Mouse (Mus musculus) heart, embryonic 10.5 days (tissue): ENCODE measurements around the gene Npw. TPM values are rescaled to one million over a fixed set of nuclear protein-coding genes. Genes with fewer than 3 reads are reported as not detected.

Experiments used
- DNase-seq: peaks from one replicate; pipeline ENCODE4 v3.0.0-alpha.2; 2017; ENCODE audit warnings: low spot score
- H3K27ac ChIP-seq: fragments of 300-500 bp; sonication (generic); 2 replicates; pipeline ENCODE4 v1.5.1; 2016; ENCODE audit warnings: mild to moderate bottlenecking
- H3K27me3 ChIP-seq: fragments of 300-500 bp; sonication (generic); 2 replicates; pipeline ENCODE4 v1.6.1; 2016; ENCODE audit warnings: mild to moderate bottlenecking; ENCODE audit not compliant: poor library complexity, insufficient read depth, severe bottlenecking
- H3K36me3 ChIP-seq: fragments of 300-500 bp; sonication (generic); 2 replicates; pipeline ENCODE4 v1.6.1; 2016; ENCODE audit warnings: mild to moderate bottlenecking, moderate library complexity
- H3K4me1 ChIP-seq: fragments of 300-500 bp; sonication (generic); 2 replicates; pipeline ENCODE4 v1.6.1; 2016; ENCODE audit warnings: mild to moderate bottlenecking
- H3K4me3 ChIP-seq: fragments of 300-500 bp; sonication (generic); 2 replicates; pipeline ENCODE4 v1.5.1; 2016; ENCODE audit warnings: mild to moderate bottlenecking, moderate library complexity
- H3K9me3 ChIP-seq: fragments of 300-500 bp; sonication (generic); 2 replicates; pipeline ENCODE4 v1.6.1; 2016; ENCODE audit warnings: mild to moderate bottlenecking, moderate library complexity
- WGBS: fragments of 180-500 bp; shearing (Covaris S2); methylation state at CpG from one replicate; pipeline ENCODE4 v1.1.7; 2016; 5-methylcytosine and 5-hydroxymethylcytosine counted together
- polyA plus RNA-seq: library from polyadenylated mRNA; unstranded; fragments of >200 nt; fragmentation: Nextera tagmentation; extraction: Ambion mirVana; gene quantifications from 2 replicates; pipeline ENCODE4 v1.2.1, GENCODE M21; 2016

Npw gene
- polyA plus RNA-seq, 1 experiment from 2014 or later: 0.28 TPM

DNA sequence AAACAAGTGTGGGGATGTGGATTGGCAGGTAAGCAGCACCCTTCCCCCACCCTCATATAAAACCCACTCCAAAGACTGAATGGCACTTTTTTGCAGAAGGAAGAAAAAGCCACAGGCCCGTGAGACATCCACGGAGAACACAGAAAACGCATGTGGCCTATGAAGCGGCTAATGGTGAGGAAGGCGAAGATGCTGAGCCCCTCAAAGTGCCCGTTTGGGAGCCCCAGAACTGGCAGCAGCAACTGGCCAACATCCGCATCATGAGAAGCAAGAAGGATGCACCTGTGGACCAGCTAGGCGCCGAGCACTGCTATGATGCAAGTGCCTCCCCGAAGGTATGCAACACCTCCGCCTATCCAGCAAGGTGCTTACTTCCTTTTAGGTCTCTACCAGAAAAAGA, 24.4 kb downstream of the Npw start:
- peaks cover 29% of the 10 kb centered on the region for H3K36me3 ChIP-seq
- no peak overlapping the region for H3K4me3 ChIP-seq
- DNase-seq: no peak
- H3K27me3 ChIP-seq: peaks cover 42% of the 10 kb centered on the region
- no peaks in the 10 kb centered on the region for H3K9me3 ChIP-seq
- H3K4me1 ChIP-seq: peaks cover 45% of the 10 kb centered on the region
- 95% methylated on average over 11 of the region's 11 CpGs for WGBS
- 0 out of 2 replicates have a peak overlapping the region, but pooled peaks have one; percentile 90 for H3K27ac ChIP-seq

DNA sequence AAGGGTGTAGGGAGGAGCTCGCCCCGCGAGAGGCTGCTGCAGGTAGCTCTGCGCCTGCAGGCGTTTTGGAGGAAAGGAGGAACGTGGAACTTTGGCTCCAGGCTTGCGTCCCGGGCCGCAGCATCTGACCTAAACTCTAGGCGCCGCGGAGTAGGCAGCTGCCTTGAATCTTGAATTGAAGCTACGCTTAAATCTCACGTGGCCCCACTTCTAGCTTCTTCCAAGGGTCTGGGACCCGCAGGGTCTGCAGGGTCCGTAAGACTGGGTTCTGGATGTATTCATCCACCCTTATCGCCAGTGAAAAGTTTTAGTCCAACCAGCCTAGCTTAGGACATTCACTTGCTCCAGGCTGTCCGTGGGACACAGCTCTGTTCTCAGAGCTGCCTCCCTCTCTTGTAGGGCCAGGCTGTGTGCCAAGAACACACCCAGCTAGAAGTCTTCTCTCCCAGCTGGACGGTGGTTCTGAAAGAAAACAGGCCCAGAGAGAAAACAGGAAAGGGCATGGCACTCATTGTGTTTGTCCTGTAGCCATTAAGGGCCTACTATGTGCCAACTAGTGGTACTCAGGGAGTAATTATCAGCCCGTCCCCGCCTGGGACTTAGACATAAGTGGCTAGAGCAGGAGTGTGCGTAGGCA, 25.3 kb downstream of the Npw start:
- Histone ChIP-seq H3K9me3 (no peaks in the 10 kb centered on the region), H3K4me3 (peak overlapping the region; percentile 75), H3K4me1 (peaks cover 42% of the 10 kb centered on the region), H3K36me3 (peaks cover 31% of the 10 kb centered on the region), H3K27me3 (peaks cover 33% of the 10 kb centered on the region), H3K27ac (peak overlapping the region; percentile 90)
- no peak for DNase-seq
- WGBS: 9% methylated on average over 22 of the region's 22 CpGs

DNA sequence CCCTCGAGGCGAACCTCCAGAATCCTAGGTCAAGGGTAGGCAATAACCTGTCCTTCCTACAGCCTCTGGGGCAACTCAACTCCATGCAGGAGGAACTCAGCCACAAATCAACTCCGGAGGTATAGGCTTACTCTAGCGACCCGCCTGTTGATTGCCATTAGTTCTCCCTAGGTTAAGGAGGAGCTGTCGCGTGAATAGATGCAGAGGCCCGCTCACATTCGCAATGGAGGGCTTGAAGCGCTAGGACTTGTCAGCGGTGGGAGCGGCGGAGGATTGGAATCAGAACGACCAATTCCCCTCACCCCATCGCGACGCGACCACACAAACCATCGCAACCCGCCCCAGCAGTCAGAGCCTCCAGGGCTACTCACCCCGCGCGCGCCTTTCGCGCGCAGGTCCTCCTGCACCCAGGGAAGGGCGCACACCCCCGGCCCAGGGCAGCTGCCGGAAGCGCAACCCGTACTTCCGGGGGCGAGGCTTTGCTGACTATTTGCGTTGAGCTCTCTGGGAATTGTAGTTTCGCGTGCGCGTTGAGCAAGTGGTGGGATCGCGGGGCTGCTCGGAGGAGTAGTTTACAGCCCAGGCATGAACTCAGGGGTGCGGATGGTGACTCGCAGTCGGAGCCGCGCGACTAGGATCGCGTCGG, 26.0 kb downstream of the Npw start, which contains the start of the genes Tsc2 and Nthl1:
TSS of gene Tsc2 (minus strand) at position 464 of the 646 bp plus-strand sequence.
TSS of gene Nthl1 (plus strand) at position 514 of the 646 bp plus-strand sequence.
- WGBS: 2% methylated on average over 51 of the region's 51 CpGs
- Histone ChIP-seq H3K9me3 (no peaks in the 10 kb centered on the region), H3K27ac (peak within 1 kb of the TSS; percentile 90), H3K36me3 (peaks cover 38% of the 10 kb centered on the region), H3K4me3 (peak within 1 kb of the TSS; percentile 75), H3K4me1 (peaks cover 39% of the 10 kb centered on the region), H3K27me3 (peaks cover 28% of the 10 kb centered on the region)
- peak; percentile 96 for DNase-seq

DNA sequence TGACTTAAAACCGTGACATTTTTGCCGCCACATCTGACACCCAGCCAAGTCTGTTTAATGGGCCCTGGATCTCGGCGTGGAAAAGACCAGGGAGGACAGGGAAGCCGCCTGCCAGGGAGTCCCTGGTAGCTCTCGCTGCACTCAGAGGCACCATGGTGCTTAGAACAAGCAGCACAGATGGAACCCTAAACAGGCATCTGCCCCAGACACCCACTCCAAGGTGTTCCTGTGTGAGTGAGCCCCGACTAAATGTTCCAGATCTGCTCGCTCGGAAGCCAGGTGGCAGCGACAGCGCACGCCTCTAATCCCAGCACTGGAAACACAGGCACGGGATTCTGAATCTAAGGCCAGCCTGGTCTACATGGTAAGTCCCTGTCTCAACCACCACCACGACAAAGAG, 28.2 kb downstream of the Npw start:
- Histone ChIP-seq H3K36me3 (peaks cover 59% of the 10 kb centered on the region), H3K4me3 (no peak overlapping the region), H3K4me1 (peaks cover 25% of the 10 kb centered on the region), H3K9me3 (no peaks in the 10 kb centered on the region), H3K27me3 (peaks cover 16% of the 10 kb centered on the region), H3K27ac (no peak overlapping the region)
- 89% methylated on average over 14 of the region's 14 CpGs for WGBS
- no peak for DNase-seq

DNA sequence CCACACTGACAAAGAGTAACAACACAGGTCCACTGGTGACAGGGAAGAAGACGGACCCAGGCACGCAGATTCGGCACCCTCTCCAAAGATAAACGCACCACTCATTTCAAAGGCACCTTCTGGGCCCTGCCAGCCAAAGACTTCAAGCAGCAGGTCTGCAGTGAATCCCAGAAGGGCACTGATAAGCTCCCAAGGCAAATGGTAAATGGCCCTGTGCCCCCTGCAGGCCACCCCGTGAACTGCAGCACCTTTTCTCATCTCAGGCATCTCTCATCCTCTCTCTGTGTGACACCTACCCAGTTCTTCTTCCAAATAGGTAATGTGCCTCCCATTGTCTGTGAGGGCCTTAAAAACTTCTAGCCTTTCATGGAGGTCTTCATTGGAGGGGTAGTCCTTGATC, 29.6 kb downstream of the Npw start:
- H3K27me3 ChIP-seq: peaks cover 1% of the 10 kb centered on the region; the same call in 1 of the 2 replicates

DNA sequence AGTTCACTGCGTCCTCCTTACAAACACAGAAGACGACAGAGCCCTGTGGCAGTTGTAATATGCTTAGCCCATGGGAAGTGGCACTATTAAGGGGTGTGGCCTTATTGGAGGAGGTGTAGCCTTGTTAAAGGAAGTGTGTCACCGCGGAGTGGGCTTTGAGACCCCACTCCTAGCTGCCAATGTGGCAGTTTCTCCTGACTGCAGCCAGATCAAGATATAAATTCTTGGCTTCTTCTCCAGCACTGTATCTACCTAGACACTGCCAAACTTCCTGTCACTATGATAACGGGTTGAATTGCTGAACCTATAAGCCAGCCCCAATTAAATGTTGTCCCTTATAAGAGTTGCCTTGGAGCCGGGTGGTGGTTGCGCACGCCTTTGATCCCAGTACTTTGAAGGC, 32.8 kb downstream of the Npw start:
- H3K27me3 ChIP-seq: no peaks in the 10 kb centered on the region; the same call in 1 of the 2 replicates
- no peaks in the 10 kb centered on the region for H3K9me3 ChIP-seq
- no peaks in the 10 kb centered on the region for H3K4me1 ChIP-seq
- H3K4me3 ChIP-seq: no peak overlapping the region
- no peak for DNase-seq
- peaks cover 98% of the 10 kb centered on the region for H3K36me3 ChIP-seq
- H3K27ac ChIP-seq: no peak overlapping the region
- WGBS: 90% methylated on average over 8 of the region's 8 CpGs

More for the DNA sequence above, 29.6 kb downstream of the Npw start:
- DNase-seq: peak; percentile 89
- Histone ChIP-seq H3K36me3 (peaks cover 73% of the 10 kb centered on the region), H3K27ac (no peak overlapping the region), H3K9me3 (no peaks in the 10 kb centered on the region), H3K4me1 (peaks cover 16% of the 10 kb centered on the region), H3K4me3 (no peak overlapping the region)
- 24% methylated on average over 5 of the region's 5 CpGs for WGBS

DNA sequence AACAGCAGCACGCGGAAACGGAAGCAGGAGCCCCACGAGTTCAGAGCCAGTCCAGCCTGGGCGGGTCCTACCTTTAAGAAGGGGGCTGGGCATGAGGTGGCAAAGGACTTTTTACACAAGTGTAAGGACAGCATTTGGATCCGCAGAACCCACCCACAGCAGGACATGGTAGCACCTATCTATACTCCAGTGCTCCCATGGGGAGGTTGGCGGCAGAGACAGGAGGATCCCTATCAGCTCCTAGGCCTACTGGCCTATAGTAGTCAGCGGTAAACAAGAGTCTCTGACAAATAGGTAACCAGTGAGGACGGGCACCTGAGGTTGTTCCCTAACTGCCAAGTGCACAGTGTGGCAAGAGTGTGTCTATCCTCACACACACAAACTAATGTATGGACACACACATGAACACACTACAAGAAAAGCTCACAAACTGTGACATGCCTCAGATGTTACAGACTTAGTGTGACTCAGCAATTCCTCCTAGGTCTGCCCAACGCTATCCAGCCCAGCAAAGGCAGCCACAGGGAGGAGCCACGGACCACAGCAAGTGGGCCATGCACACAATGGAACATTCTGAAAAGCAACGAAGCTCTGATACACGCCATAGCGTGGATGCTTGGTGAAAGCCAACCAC, 40.6 kb downstream of the Npw start:
- no peaks in the 10 kb centered on the region; the same call in 1 of the 2 replicates for H3K27me3 ChIP-seq
- peaks cover 3% of the 10 kb centered on the region; the same call in 1 of the 2 replicates for H3K4me1 ChIP-seq
- 83% methylated on average over 14 of the region's 14 CpGs for WGBS
- no peak overlapping the region for H3K4me3 ChIP-seq
- DNase-seq: peak; percentile 85
- no peaks in the 10 kb centered on the region for H3K9me3 ChIP-seq
- H3K36me3 ChIP-seq: peaks cover 93% of the 10 kb centered on the region
- peak overlapping the region; percentile 16; the same call in 1 of the 2 replicates for H3K27ac ChIP-seq

DNA sequence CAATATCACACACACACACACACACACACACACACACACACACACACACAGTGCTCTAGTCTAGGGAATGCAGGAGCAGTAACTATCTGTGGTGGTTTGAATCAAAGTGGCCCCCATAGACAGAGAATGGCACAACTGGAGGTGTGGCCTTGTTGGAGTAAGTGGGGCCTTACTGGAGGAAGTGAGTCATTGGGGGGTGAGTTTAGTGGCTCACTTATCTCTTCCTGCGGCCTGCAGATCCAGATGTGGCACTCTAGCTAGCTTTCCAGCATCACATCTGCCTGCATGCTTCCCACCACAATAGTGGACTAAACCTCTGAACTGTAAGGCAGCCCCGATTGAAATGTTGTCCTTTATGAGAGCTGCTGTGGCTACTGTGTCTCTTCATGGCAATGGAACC, 47.5 kb downstream of the Npw start:
- peaks cover 6% of the 10 kb centered on the region; the same call in 1 of the 2 replicates for H3K4me1 ChIP-seq
- 0 out of 2 replicates have a peak overlapping the region, but pooled peaks have one; percentile 56 for H3K27ac ChIP-seq
- no peaks in the 10 kb centered on the region; the same call in 1 of the 2 replicates for H3K27me3 ChIP-seq
- no peak for DNase-seq
- peaks cover 80% of the 10 kb centered on the region for H3K36me3 ChIP-seq
- 46% methylated on average over 2 of the region's 2 CpGs for WGBS
- H3K9me3 ChIP-seq: no peaks in the 10 kb centered on the region
- H3K4me3 ChIP-seq: no peak overlapping the region

DNA sequence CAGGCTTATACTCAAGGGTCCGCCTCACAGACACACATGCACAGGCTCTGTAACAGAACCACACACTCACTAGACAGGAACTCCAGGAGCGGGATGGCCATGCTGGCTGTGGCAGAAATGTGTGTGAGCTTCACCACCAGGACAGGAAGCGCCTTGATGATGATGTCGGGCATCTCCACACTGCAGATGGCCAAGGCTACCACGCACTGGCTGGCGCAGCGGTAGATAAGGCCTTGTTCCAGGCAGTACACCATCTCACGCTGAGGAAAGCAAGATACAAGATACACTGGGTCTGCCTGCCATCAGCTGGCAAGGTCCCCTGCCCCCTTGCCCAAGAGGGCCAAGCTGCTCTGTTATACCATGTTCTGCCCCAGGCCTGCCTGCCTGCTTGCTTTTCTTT, 49.4 kb downstream of the Npw start:
- H3K4me3 ChIP-seq: no peak overlapping the region
- DNase-seq: no peak
- H3K9me3 ChIP-seq: no peaks in the 10 kb centered on the region
- H3K4me1 ChIP-seq: peaks cover 6% of the 10 kb centered on the region; the same call in 1 of the 2 replicates
- no peaks in the 10 kb centered on the region; the same call in 1 of the 2 replicates for H3K27me3 ChIP-seq
- no peak overlapping the region for H3K27ac ChIP-seq
- peaks cover 80% of the 10 kb centered on the region for H3K36me3 ChIP-seq
- 76% methylated on average over 8 of the region's 8 CpGs for WGBS

DNA sequence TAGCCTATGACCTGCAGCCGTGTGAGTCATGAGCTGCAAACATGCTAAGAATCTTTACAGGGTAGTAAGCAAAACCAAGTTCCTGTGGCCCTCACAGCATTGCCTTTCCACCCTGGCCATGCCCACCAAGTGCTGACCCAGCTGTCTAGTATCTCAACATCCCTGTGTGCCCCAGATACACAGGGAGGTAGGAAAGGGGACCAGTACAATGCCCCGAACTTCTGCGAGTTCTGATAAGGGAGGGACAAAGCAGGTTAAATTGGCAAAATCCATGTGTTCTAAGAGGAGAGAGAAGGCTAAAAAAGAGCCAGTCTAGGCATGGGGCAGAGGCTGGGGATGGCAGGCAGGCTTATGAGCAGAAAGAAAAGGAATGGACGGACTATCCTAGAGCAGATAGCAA, 49.9 kb downstream of the Npw start:
- no peak for DNase-seq
- no peak overlapping the region for H3K27ac ChIP-seq
- 85% methylated on average over 4 of the region's 4 CpGs for WGBS
- no peak overlapping the region for H3K4me3 ChIP-seq
- H3K27me3 ChIP-seq: no peaks in the 10 kb centered on the region; the same call in 1 of the 2 replicates
- H3K4me1 ChIP-seq: peaks cover 6% of the 10 kb centered on the region; the same call in 1 of the 2 replicates
- no peaks in the 10 kb centered on the region for H3K9me3 ChIP-seq
- H3K36me3 ChIP-seq: peaks cover 79% of the 10 kb centered on the region
